Mouse (Mus musculus) liver, embryonic 13.5 days (tissue): ENCODE data around the gene Dram2. TPM values are rescaled to one million over a fixed set of nuclear protein-coding genes. Genes with fewer than 3 reads are reported as not detected.

Experiments used
- ATAC-seq: fragments of 200-750 bp; cut with Nextera tagmentation; 2 replicates; pipeline ENCODE4 v1.8.0; 2017; ENCODE audit warnings: low read depth, mild to moderate bottlenecking, moderate number of reproducible peaks, moderate library complexity
- DNase-seq: peaks from one replicate; pipeline ENCODE4 v3.0.0; 2022
- H3K27ac ChIP-seq: fragments of 300-500 bp; sonication (generic); 2 replicates; pipeline ENCODE4 v1.5.1; 2015; ENCODE audit warnings: moderate library complexity, mild to moderate bottlenecking, inconsistent platforms
- H3K27me3 ChIP-seq: fragments of 300-500 bp; sonication (generic); 2 replicates; pipeline ENCODE4 v1.6.1; 2015; ENCODE audit warnings: mild to moderate bottlenecking, inconsistent platforms
- H3K36me3 ChIP-seq: fragments of 300-500 bp; sonication (generic); 2 replicates; pipeline ENCODE4 v1.6.1; 2015; ENCODE audit warnings: mild to moderate bottlenecking, inconsistent platforms
- H3K4me1 ChIP-seq: fragments of 300-500 bp; sonication (generic); replicated peaks from 2 replicates; pipeline ENCODE4 v1.6.1; 2015; ENCODE audit warnings: inconsistent platforms
- H3K4me2 ChIP-seq: fragments of 300-500 bp; sonication (generic); 2 replicates; pipeline ENCODE4 v1.6.1; 2015; ENCODE audit warnings: inconsistent platforms, mild to moderate bottlenecking, moderate library complexity
- H3K4me3 ChIP-seq: fragments of 300-500 bp; sonication (generic); replicated peaks from 2 replicates; pipeline ENCODE4 v1.5.1; 2015; ENCODE audit warnings: mild to moderate bottlenecking, inconsistent platforms
- H3K9ac ChIP-seq: fragments of 300-500 bp; sonication (generic); 2 replicates; pipeline ENCODE4 v1.6.1; 2015; ENCODE audit warnings: mild to moderate bottlenecking, inconsistent platforms
- H3K9me3 ChIP-seq: fragments of 300-500 bp; sonication (generic); replicated peaks from 2 replicates; pipeline ENCODE4 v1.6.1; 2016; ENCODE audit warnings: inconsistent platforms
- WGBS: fragments of 180-500 bp; shearing (Covaris S2); methylation state at CpG from one replicate; pipeline ENCODE4 v1.1.7; 2015; ENCODE audit not compliant: insufficient replicate concordance; 5-methylcytosine and 5-hydroxymethylcytosine counted together
- polyA plus RNA-seq: library from polyadenylated mRNA; unstranded; fragments of >200 nt; fragmentation: Nextera tagmentation; extraction: Ambion mirVana; gene quantifications from 2 replicates; pipeline ENCODE4 v1.2.1, GENCODE M21; 2015

Dram2 gene
- 28.7 and 32.1 TPM in 2 replicates for polyA plus RNA-seq

GRCm38 (mm10) chr3:106547171-106547923 lies at the start of gene Dram2, which contains the start of gene Cept1:
Gene Dram2, plus strand, starts transcription at chr3:106547798.
Gene Cept1, minus strand, starts transcription at chr3:106547802.
- Histone ChIP-seq H3K9ac (peak within 1 kb of the TSS; percentile 95), H3K4me2 (peak within 1 kb of the TSS; percentile 80), H3K36me3 (no peaks in the 10 kb centered on the region), H3K27me3 (no peaks in the 10 kb centered on the region), H3K27ac (peak within 1 kb of the TSS; percentile 91), H3K4me1 (peaks cover 36% of the 10 kb centered on the region), H3K9me3 (no peaks in the 10 kb centered on the region), H3K4me3 (peak within 1 kb of the TSS; percentile 92)
- ATAC-seq (peak; percentile 94), DNase-seq (peak; percentile 86)
- under 1% methylated on average over 60 of the region's 63 CpGs for WGBS

- Histone ChIP-seq H3K4me2 (no peak overlapping the region), H3K9ac (no peak overlapping the region), H3K4me1 (peaks cover 26% of the 10 kb centered on the region), H3K36me3 (peaks cover 24% of the 10 kb centered on the region), H3K27ac (no peak overlapping the region), H3K4me3 (no peak overlapping the region), H3K9me3 (no peaks in the 10 kb centered on the region), H3K27me3 (no peaks in the 10 kb centered on the region)
- ATAC-seq (no peak), DNase-seq (no peak)
- WGBS, result 63% methylated on average over 2 of the region's 2 CpGs
These were observed 47.1 kb upstream of the Dram2 start for GRCm38 (mm10) chr3:106500510-106500909.

- no peak overlapping the region for H3K27ac ChIP-seq
- no peaks in the 10 kb centered on the region for H3K9me3 ChIP-seq
- H3K27me3 ChIP-seq, result no peaks in the 10 kb centered on the region
- no peak overlapping the region for H3K9ac ChIP-seq
- H3K36me3 ChIP-seq, result peaks cover 24% of the 10 kb centered on the region
- 59% methylated on average over 2 of the region's 2 CpGs for WGBS
- peaks cover 2% of the 10 kb centered on the region for H3K4me1 ChIP-seq
- no peak overlapping the region for H3K4me2 ChIP-seq
- no peak for ATAC-seq
- H3K4me3 ChIP-seq, result no peak overlapping the region
- DNase-seq, result no peak
These were observed 44.7 kb upstream of the Dram2 start for GRCm38 (mm10) chr3:106502892-106503291.

GRCm38 (mm10) chr3:106510669-106511068 lies 36.9 kb upstream of the Dram2 start:
- H3K4me1 ChIP-seq, result no peaks in the 10 kb centered on the region
- no peak overlapping the region for H3K27ac ChIP-seq
- ATAC-seq (no peak), DNase-seq (no peak)
- no peaks in the 10 kb centered on the region for H3K36me3 ChIP-seq
- H3K27me3 ChIP-seq, result no peaks in the 10 kb centered on the region
- WGBS, result 70% methylated on average over 1 of the region's 1 CpGs
- no peak overlapping the region for H3K9ac ChIP-seq
- no peak overlapping the region for H3K4me3 ChIP-seq
- H3K4me2 ChIP-seq, result no peak overlapping the region
- H3K9me3 ChIP-seq, result no peaks in the 10 kb centered on the region

GRCm38 (mm10) chr3:106515016-106515415 lies 32.6 kb upstream of the Dram2 start:
- Histone ChIP-seq H3K4me3 (no peak overlapping the region), H3K27me3 (no peaks in the 10 kb centered on the region), H3K27ac (no peak overlapping the region), H3K9ac (no peak overlapping the region), H3K4me1 (no peaks in the 10 kb centered on the region), H3K9me3 (no peaks in the 10 kb centered on the region), H3K4me2 (no peak overlapping the region), H3K36me3 (no peaks in the 10 kb centered on the region)
- ATAC-seq, result peak; percentile 47; the same call in 1 of the 2 replicates
- WGBS, result 75% methylated on average over 6 of the region's 6 CpGs
- DNase-seq, result no peak

- ATAC-seq (no peak), DNase-seq (no peak)
- H3K27ac ChIP-seq, result no peak overlapping the region
- no peaks in the 10 kb centered on the region for H3K4me1 ChIP-seq
- no peaks in the 10 kb centered on the region for H3K36me3 ChIP-seq
- no peak overlapping the region for H3K9ac ChIP-seq
- H3K4me3 ChIP-seq, result no peak overlapping the region
- H3K27me3 ChIP-seq, result no peaks in the 10 kb centered on the region
- H3K4me2 ChIP-seq, result no peak overlapping the region
- 84% methylated on average over 1 of the region's 1 CpGs for WGBS
- no peaks in the 10 kb centered on the region for H3K9me3 ChIP-seq
These were observed 24.9 kb upstream of the Dram2 start for GRCm38 (mm10) chr3:106522730-106523129.

GRCm38 (mm10) chr3:106526411-106526810 lies 21.2 kb upstream of the Dram2 start:
- 87% methylated on average over 2 of the region's 2 CpGs for WGBS
- DNase-seq, result no peak
- Histone ChIP-seq H3K4me3 (no peak overlapping the region), H3K36me3 (no peaks in the 10 kb centered on the region; the same call in none of the 2 replicates), H3K9ac (no peak overlapping the region), H3K4me1 (no peaks in the 10 kb centered on the region), H3K9me3 (no peaks in the 10 kb centered on the region), H3K4me2 (no peak overlapping the region), H3K27me3 (no peaks in the 10 kb centered on the region), H3K27ac (no peak overlapping the region)
- ATAC-seq, result no peak

GRCm38 (mm10) chr3:106528032-106528431 lies 19.6 kb upstream of the Dram2 start:
- ATAC-seq, result no peak
- Histone ChIP-seq H3K4me3 (no peak overlapping the region), H3K9me3 (no peaks in the 10 kb centered on the region), H3K9ac (no peak overlapping the region), H3K4me2 (no peak overlapping the region), H3K27me3 (no peaks in the 10 kb centered on the region), H3K27ac (no peak overlapping the region), H3K36me3 (no peaks in the 10 kb centered on the region; the same call in none of the 2 replicates), H3K4me1 (no peaks in the 10 kb centered on the region)
- WGBS, result 77% methylated on average over 2 of the region's 2 CpGs
- no peak for DNase-seq

- Histone ChIP-seq H3K9ac (no peak overlapping the region), H3K4me2 (no peak overlapping the region), H3K9me3 (no peaks in the 10 kb centered on the region), H3K4me3 (no peak overlapping the region), H3K27ac (no peak overlapping the region), H3K4me1 (no peaks in the 10 kb centered on the region; the same call in 1 of the 2 replicates), H3K27me3 (no peaks in the 10 kb centered on the region), H3K36me3 (peaks cover 10% of the 10 kb centered on the region)
- 45% methylated on average over 2 of the region's 2 CpGs for WGBS
- DNase-seq (no peak), ATAC-seq (peak; percentile 47; the same call in 1 of the 2 replicates)
These were observed 14.3 kb upstream of the Dram2 start for GRCm38 (mm10) chr3:106533277-106533676.

GRCm38 (mm10) chr3:106544721-106545316 lies 2.8 kb upstream of the Dram2 start:
- DNase-seq (no peak), ATAC-seq (no peak)
- no peaks in the 10 kb centered on the region for H3K9me3 ChIP-seq
- H3K27me3 ChIP-seq, result no peaks in the 10 kb centered on the region
- WGBS, result 70% methylated on average over 8 of the region's 8 CpGs
- no peak overlapping the region for H3K4me3 ChIP-seq
- H3K9ac ChIP-seq, result no peak overlapping the region
- H3K36me3 ChIP-seq, result no peaks in the 10 kb centered on the region
- peak overlapping the region; percentile 53 for H3K4me2 ChIP-seq
- peaks cover 36% of the 10 kb centered on the region for H3K4me1 ChIP-seq
- H3K27ac ChIP-seq, result no peak overlapping the region; the same call in 1 of the 2 replicates

GRCm38 (mm10) chr3:106547924-106548539 lies 434 bp downstream of the Dram2 start:
- Histone ChIP-seq H3K9me3 (no peaks in the 10 kb centered on the region), H3K9ac (peak overlapping the region; percentile 95), H3K4me2 (peak overlapping the region; percentile 80), H3K36me3 (no peaks in the 10 kb centered on the region), H3K4me1 (peaks cover 36% of the 10 kb centered on the region), H3K27me3 (no peaks in the 10 kb centered on the region), H3K4me3 (peak overlapping the region; percentile 92), H3K27ac (peak overlapping the region; percentile 91)
- WGBS, result under 1% methylated on average over 27 of the region's 27 CpGs
- DNase-seq (no peak), ATAC-seq (peak; percentile 48)
